In genomic region chr4:133563123-133563571, GRCm38 (mm10) we compare ENCODE assay signal across 9 mouse cellular contexts. TPM values are rescaled to one million over a fixed set of nuclear protein-coding genes. Genes with fewer than 3 reads are reported as not detected.
DNase-seq lines count a peak whose midpoint lies in the region; ATAC-seq lines count a peak whose summit lies in the region.
"Had no signal": no experiment of that assay in that cellular context is flagged by ENCODE, and none has a peak within 500 bp of the region (broad histone marks: within the 10 kb centered on the region; RNA-seq: fewer than 3 reads in every experiment).

No protein-coding gene starts in this region.

- DNase-seq in ovary, adult 18-20 months (ENCODE audit: low spot score) = peak; percentile 77
- no peak for DNase-seq in ovary, postnatal 10 days (ENCODE audit: low spot score)
- peak; percentile 40 to 61 for DNase-seq in adrenal gland, postnatal 4 days (ENCODE audit: low spot score in 2 of 2)
- peak; percentile 50 for DNase-seq in heart, adult 8-10 months (ENCODE audit: low spot score)
- no peak for DNase-seq in right cerebral cortex, postnatal 25 days
- no peak for DNase-seq in frontal cortex, postnatal 25 days (ENCODE audit: low spot score in 2 of 2)
- no peak for DNase-seq in lung, postnatal 36 days
- DNase-seq: lung, postnatal 14 days had no signal

- ATAC-seq in megakaryocyte-erythroid progenitor cell, adult 5-6 weeks (replicated peaks; ENCODE audit: low FRiP score, low TSS enrichment, poor library complexity, severe bottlenecking) = peak; percentile 53

RNA-seq across cellular contexts. Expression of gene Nr0b2, which starts 10.0 kb away (rescaled TPM):
- 10 to 100 TPM; 20.2 to 24.6 TPM for total RNA-seq in adrenal gland, postnatal 4 days (2021)
- total RNA-seq in heart, adult 8-10 months (2022) = 10 to 100 TPM; 13.2 to 19.5 (median 16.9) TPM
- total RNA-seq in megakaryocyte-erythroid progenitor cell, adult 5-6 weeks (2014; fragmentation: Nextera tagmentation) = not detected in 2 replicates
- total RNA-seq in megakaryocyte-erythroid progenitor cell, adult 5-6 weeks (2017) = not detected in 2 replicates

RNA-seq across cellular contexts. Expression of gene Gpatch3, which starts 11.4 kb away (rescaled TPM):
- total RNA-seq in adrenal gland, postnatal 4 days (2021) = 10 to 100 TPM; 10.4 to 14.5 TPM
- 1 to 10 TPM; 3.0 to 4.6 (median 3.7) TPM for total RNA-seq in heart, adult 8-10 months (2022)
- total RNA-seq in megakaryocyte-erythroid progenitor cell, adult 5-6 weeks (2014; fragmentation: Nextera tagmentation) = 1.2 and 6.2 TPM in 2 replicates
- total RNA-seq in megakaryocyte-erythroid progenitor cell, adult 5-6 weeks (2017) = 16.9 and 29.6 TPM in 2 replicates

RNA-seq across cellular contexts. Expression of gene Nudc, which starts 17.4 kb away (rescaled TPM):
- total RNA-seq in adrenal gland, postnatal 4 days (2021) = 100 to 1,000 TPM; 129 to 136 TPM
- total RNA-seq in heart, adult 8-10 months (2022) = 10 to 100 TPM; 66.4 to 92.0 (median 73.0) TPM
- total RNA-seq in megakaryocyte-erythroid progenitor cell, adult 5-6 weeks (2014; fragmentation: Nextera tagmentation) = 250 and 258 TPM in 2 replicates
- total RNA-seq in megakaryocyte-erythroid progenitor cell, adult 5-6 weeks (2017) = 271 and 301 TPM in 2 replicates

RNA-seq across cellular contexts. Expression of gene Gpn2, which starts 21.0 kb away (rescaled TPM):
- total RNA-seq in adrenal gland, postnatal 4 days (2021) = 10 to 100 TPM; 13.7 to 16.6 TPM
- total RNA-seq in heart, adult 8-10 months (2022) = 1 to 10 TPM; 7.2 to 8.1 (median 8.1) TPM
- 16.0 and 20.9 TPM in 2 replicates for total RNA-seq in megakaryocyte-erythroid progenitor cell, adult 5-6 weeks (2014; fragmentation: Nextera tagmentation)
- 19.5 and 29.3 TPM in 2 replicates for total RNA-seq in megakaryocyte-erythroid progenitor cell, adult 5-6 weeks (2017)

RNA-seq across cellular contexts. Expression of gene Sfn, which starts 38.8 kb away (rescaled TPM):
- 1 to 10 TPM; 3.7 to 4.3 TPM for total RNA-seq in adrenal gland, postnatal 4 days (2021)
- total RNA-seq in heart, adult 8-10 months (2022) = 1 to 10 TPM in 3 of 4 experiments, under 1 TPM in 1; 0.88 to 1.6 (median 1.1) TPM
- 1.7 and 2.7 TPM in 2 replicates for total RNA-seq in megakaryocyte-erythroid progenitor cell, adult 5-6 weeks (2014; fragmentation: Nextera tagmentation)
- total RNA-seq in megakaryocyte-erythroid progenitor cell, adult 5-6 weeks (2017) = 1.3 and 2.0 TPM in 2 replicates

Comparison
In these comparisons a context has a peak if more than half of its experiments do, and no peak if none do; other contexts are left out.
1. DNase-seq: peak in ovary, adult 18-20 months (single experiment), adrenal gland, postnatal 4 days (2 of 2) and heart, adult 8-10 months (single experiment); none in ovary, postnatal 10 days (single experiment), right cerebral cortex, postnatal 25 days (single experiment), frontal cortex, postnatal 25 days (0 of 2) and lung, postnatal 36 days (single experiment).
2. RNA of gene Nr0b2, which starts 10.0 kb away (total RNA-seq): 20.2 to 24.6 TPM in adrenal gland, postnatal 4 days and 13.2 to 19.5 TPM in heart, adult 8-10 months; not detected in megakaryocyte-erythroid progenitor cell, adult 5-6 weeks; every median in the first group is over 10 times any median in the second.